Mouse (Mus musculus) inflammation-experienced regulatory T-cells, adult 16 weeks (primary cell): ENCODE data around the gene Tmem181a. TPM values are rescaled to one million over a fixed set of nuclear protein-coding genes. Genes with fewer than 3 reads are reported as not detected.

Experiments
- polyA plus RNA-seq: library from polyadenylated mRNA; unstranded; fragments of 100-300 nt; shearing (Covaris generic); gene quantifications from one replicate; pipeline ENCODE4 v1.2.1, GENCODE M21; 2017

The Tmem181a gene
- polyA plus RNA-seq, result 24.0 TPM

GRCm38 (mm10) chr17:6256400-6257069 is at the start of gene Tmem181a:
TSS of gene Tmem181a (plus strand) at chr17:6256860.

GRCm38 (mm10) chr17:6317339-6317985 is 60.8 kb downstream of the Tmem181a start, which contains the start of gene Dynlt1a:
TSS of gene Dynlt1a (minus strand) at chr17:6317500.

Other genes starting within 250 kb of the Tmem181a start
- 3.1 TPM for gene Serac1, start 177.1 kb upstream of the Tmem181a start, polyA plus RNA-seq
- gene Gtf2h5, start 177.1 kb upstream of the Tmem181a start, polyA plus RNA-seq, result 87.8 TPM
- 68.1 TPM for gene Tulp4, start 150.4 kb upstream of the Tmem181a start, polyA plus RNA-seq
- 14.0 TPM for gene Dynlt1a, start 60.6 kb downstream of the Tmem181a start, polyA plus RNA-seq
- gene Dynlt1b, start 173.3 kb downstream of the Tmem181a start, polyA plus RNA-seq, result 132 TPM